Mouse (Mus musculus) erythroblast, embryonic 14.5 days (primary cell): ENCODE data around the gene Cdpf1. TPM values are rescaled to one million over a fixed set of nuclear protein-coding genes. Genes with fewer than 3 reads are reported as not detected.

Source experiments
- H3K27me3 ChIP-seq: 2 replicates; pipeline ENCODE4 v1.6.1; 2012; ENCODE audit warnings: inconsistent platforms; ENCODE audit not compliant: control insufficient read depth
- H3K36me3 ChIP-seq: 2 replicates; pipeline ENCODE4 v1.6.1; 2012; ENCODE audit warnings: mild to moderate bottlenecking, inconsistent platforms; ENCODE audit not compliant: control insufficient read depth
- H3K4me1 ChIP-seq: 2 replicates; pipeline ENCODE4 v1.6.1; 2012; ENCODE audit warnings: inconsistent platforms; ENCODE audit not compliant: control insufficient read depth
- H3K4me3 ChIP-seq: replicated peaks from 2 replicates; pipeline ENCODE3; 2012; ENCODE audit warnings: moderate library complexity, mild to moderate bottlenecking, inconsistent platforms
- H3K9me3 ChIP-seq: 2 replicates; pipeline ENCODE4 v1.6.1; 2012; ENCODE audit warnings: low read length, inconsistent platforms, mixed read lengths; ENCODE audit not compliant: control insufficient read depth
- GATA1 ChIP-seq: IDR thresholded peaks from 2 replicates; pipeline ENCODE4 v1.6.1; 2012; ENCODE audit warnings: low read length, inconsistent platforms, mixed read lengths
- TAL1 ChIP-seq: IDR thresholded peaks from 3 replicates; pipeline ENCODE4 v1.6.1; 2012; ENCODE audit warnings: low read length, inconsistent platforms, mixed read lengths
- polyA plus RNA-seq: library from polyadenylated mRNA; stranded (reverse); fragments of >175 nt; gene quantifications from 2 replicates; pipeline ENCODE4 v1.2.3, GENCODE M21; 2012

Cdpf1 gene
- polyA plus RNA-seq, 1 experiment: 1.8 TPM

GRCm38 (mm10) chr15:85762761-85763160, 48.7 kb downstream of the Cdpf1 start:
- no peak overlapping the region for H3K4me3 ChIP-seq
- peaks cover 5% of the 10 kb centered on the region for H3K9me3 ChIP-seq
- H3K36me3 ChIP-seq: no peaks in the 10 kb centered on the region
- TF ChIP-seq GATA1 (no peak), TAL1 (no peak)
- no peaks in the 10 kb centered on the region for H3K27me3 ChIP-seq
- H3K4me1 ChIP-seq: no peaks in the 10 kb centered on the region

- H3K9me3 ChIP-seq: peaks cover 9% of the 10 kb centered on the region
- no peaks in the 10 kb centered on the region for H3K27me3 ChIP-seq
- H3K36me3 ChIP-seq: no peaks in the 10 kb centered on the region; the same call in 1 of the 2 replicates
- H3K4me1 ChIP-seq: no peaks in the 10 kb centered on the region
- TF ChIP-seq TAL1 (no peak), GATA1 (no peak)
- no peak overlapping the region for H3K4me3 ChIP-seq
Measured at GRCm38 (mm10) chr15:85757768-85758167, 53.7 kb downstream of the Cdpf1 start.

Other genes starting within 250 kb of the Cdpf1 start
- gene Wnt7b, start 229.2 kb downstream of the Cdpf1 start, polyA plus RNA-seq: not detected in 2 replicates
- gene Ppara, start 76.7 kb downstream of the Cdpf1 start, polyA plus RNA-seq: not detected in 2 replicates
- gene Pkdrej, start 10.0 kb upstream of the Cdpf1 start, polyA plus RNA-seq: not detected in 2 replicates
- 0.16 and 0.30 TPM in 2 replicates for gene Ttc38, start 20.6 kb upstream of the Cdpf1 start, polyA plus RNA-seq
- gene Gtse1, start 48.0 kb upstream of the Cdpf1 start, polyA plus RNA-seq: 8.7 and 12.3 TPM in 2 replicates
- gene Trmu, start 67.6 kb upstream of the Cdpf1 start, polyA plus RNA-seq: 1.6 and 1.9 TPM in 2 replicates
- gene Celsr1, start 222.1 kb upstream of the Cdpf1 start, polyA plus RNA-seq: 0.01 TPM in 1 of 2 replicates, not detected in the other
- 1.5 and 2.3 TPM in 2 replicates for gene Gramd4, start 246.0 kb upstream of the Cdpf1 start, polyA plus RNA-seq